Mouse (Mus musculus) layer of hippocampus, adult 11-12 months (tissue): Measurements from ENCODE around the gene Pygm.

Experiments
- DNase-seq: peaks from one replicate; pipeline ENCODE4 v3.0.0; 2022; ENCODE audit warnings: low spot score

The Pygm gene

DNA sequence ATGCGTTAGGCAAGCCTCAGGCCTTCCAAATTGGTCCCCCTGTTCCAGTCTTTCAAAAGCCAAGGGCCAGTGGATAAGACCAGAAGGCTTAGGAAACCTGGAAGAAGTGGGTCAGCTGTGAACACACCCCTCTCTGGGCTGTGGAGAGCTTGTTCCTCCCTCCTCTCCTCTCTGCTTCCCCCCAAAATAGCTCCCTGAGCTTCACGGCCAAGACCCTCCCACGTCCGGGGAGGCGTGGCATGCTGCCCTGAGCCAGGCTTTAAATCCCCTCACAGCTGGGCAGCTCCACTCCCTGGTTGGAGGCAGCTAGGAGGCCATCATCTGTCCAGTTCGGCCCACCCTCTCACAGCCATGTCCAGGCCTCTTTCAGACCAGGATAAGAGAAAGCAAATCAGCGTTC lies at the start of gene Pygm:
Gene Pygm (plus strand): TSS at position 272 of the 400 bp plus-strand sequence.
- DNase-seq, result peak; percentile 51

DNA sequence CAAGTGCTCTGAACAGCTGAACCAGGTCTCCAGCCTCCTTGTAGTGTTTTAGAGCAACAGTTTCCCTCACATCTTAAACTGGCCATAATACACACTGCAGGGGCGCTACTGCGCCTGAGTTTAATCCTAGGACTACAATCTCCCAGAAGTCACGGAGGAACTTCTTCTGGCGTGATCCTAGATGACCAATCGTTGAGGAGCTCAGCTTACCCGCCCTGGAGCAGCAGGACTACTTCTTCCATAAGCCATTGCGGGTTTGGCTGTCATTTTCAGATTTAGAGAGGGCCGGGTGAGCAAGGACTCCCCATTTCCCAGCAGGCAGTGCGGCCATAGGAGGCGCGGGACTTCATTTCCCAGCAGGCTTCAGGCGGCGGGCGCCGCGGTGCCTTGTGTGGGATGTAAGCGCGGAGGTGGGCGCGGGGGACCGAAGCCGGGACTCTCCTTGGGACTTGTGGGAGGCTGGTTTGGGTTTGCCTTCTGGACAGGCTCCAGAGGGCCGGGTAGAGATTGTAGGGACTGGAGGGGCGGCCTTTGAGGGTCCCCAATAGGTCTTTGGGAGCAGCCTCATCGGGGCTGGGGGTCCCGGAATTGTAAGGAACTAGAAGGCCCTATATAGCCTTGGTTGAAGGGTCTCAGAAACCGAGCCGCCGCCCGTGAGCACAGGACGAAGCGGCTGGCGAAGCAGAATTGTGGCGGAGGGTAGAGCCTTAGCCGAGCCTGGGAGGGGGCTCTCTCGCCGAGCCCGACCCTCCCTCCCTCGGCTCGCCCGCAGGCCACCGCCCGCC lies 49.3 kb upstream of the Pygm start, which contains the start of gene Men1:
Gene Men1 (plus strand): TSS at position 307 of the 785 bp plus-strand sequence.
- DNase-seq, result peak; percentile 96

GRCm38 (mm10) chr19:6335458-6335827 lies 48.8 kb upstream of the Pygm start:
- DNase-seq, result no peak

GRCm38 (mm10) chr19:6336920-6337319 lies 47.3 kb upstream of the Pygm start:
- DNase-seq, result no peak

DNA sequence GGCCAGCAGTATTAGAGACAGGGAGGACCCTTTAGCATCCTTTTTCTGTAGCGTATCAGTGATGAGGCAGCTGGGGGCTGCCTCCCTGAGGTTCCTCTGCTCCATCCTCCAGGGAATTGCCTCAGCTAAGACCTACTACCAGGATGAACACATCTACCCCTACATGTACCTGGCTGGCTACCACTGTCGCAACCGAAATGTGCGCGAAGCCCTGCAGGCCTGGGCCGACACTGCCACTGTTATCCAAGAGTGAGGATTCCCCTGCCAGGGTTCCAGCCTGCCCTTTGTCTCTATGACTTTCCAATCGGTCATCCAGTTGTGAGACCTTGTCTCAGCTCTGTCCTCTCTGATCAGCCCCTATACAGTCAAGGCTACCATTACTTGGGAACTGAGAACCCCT lies 46.0 kb upstream of the Pygm start:
- DNase-seq, result no peak

- no peak for DNase-seq
These were observed 45.5 kb upstream of the Pygm start for GRCm38 (mm10) chr19:6338716-6339115.

DNA sequence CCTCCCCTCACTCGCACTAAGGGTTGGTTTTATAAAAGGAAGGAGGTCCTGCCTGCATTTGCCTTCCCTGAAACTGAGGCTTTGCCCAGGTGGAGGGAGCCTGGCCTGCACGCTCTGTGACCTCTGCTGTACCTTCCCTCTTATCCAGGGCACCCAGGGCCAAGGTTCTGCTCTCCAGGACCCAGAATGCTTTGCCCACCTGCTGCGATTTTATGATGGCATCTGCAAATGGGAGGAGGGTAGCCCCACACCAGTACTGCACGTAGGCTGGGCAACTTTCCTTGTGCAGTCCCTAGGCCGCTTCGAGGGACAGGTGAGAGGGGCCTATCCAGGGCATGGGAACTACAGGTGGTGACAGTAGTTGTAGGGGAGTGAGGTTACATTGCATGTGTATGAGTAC lies 45.0 kb upstream of the Pygm start:
- no peak for DNase-seq

GRCm38 (mm10) chr19:6339890-6340504 lies 44.2 kb upstream of the Pygm start:
- no peak for DNase-seq

DNA sequence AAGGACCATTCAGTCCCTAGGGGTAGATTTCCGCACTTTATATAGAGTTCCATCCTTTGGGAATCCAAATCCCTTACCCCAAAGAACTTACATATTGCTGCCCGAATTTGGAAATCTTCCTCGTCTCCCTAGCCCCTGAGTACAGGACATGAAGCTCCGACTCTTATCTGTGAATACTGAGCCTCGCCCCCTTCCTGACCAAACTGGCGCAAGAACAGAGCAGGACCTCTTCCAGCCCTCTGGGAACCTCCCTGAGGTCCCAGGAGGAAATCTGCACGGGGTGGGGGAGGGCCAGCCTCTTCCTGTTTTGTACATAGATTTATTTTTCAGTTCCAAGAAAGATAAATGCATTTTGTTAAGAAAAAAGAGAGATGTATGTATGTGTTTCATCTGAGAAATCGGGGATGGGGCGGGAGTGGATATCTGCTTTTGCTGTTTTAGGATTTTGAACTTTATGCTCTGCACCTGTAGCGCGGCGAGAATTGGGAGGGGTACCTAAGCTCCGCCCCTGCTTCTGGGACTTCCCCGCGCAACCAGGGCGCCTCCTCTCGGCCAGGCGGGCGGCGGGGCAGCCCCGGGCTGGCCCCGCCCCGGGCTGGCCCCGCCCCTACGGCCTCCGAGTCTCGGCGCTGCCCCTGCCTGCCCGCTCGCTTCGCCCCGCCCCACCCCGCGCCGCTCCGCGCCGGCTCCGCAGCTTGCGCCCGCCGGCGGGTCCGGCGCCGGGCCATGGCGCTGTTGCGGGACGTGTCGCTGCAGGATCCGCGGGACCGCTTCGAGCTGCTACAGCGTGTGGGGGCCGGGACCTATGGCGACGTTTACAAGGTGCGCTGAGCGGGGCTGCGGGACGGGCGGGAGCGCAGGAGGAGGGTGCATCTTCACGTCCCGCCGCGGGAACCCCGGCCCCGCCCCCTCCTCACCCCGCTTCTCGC lies 43.4 kb upstream of the Pygm start, which contains the start of gene Map4k2:
Gene Map4k2 (plus strand): TSS at position 612 of the 929 bp plus-strand sequence.
- DNase-seq, result peak; percentile 71

- no peak for DNase-seq
These were observed 42.6 kb upstream of the Pygm start for GRCm38 (mm10) chr19:6341453-6342077.

- no peak for DNase-seq
These were observed 41.8 kb upstream of the Pygm start for GRCm38 (mm10) chr19:6342276-6342933.

DNA sequence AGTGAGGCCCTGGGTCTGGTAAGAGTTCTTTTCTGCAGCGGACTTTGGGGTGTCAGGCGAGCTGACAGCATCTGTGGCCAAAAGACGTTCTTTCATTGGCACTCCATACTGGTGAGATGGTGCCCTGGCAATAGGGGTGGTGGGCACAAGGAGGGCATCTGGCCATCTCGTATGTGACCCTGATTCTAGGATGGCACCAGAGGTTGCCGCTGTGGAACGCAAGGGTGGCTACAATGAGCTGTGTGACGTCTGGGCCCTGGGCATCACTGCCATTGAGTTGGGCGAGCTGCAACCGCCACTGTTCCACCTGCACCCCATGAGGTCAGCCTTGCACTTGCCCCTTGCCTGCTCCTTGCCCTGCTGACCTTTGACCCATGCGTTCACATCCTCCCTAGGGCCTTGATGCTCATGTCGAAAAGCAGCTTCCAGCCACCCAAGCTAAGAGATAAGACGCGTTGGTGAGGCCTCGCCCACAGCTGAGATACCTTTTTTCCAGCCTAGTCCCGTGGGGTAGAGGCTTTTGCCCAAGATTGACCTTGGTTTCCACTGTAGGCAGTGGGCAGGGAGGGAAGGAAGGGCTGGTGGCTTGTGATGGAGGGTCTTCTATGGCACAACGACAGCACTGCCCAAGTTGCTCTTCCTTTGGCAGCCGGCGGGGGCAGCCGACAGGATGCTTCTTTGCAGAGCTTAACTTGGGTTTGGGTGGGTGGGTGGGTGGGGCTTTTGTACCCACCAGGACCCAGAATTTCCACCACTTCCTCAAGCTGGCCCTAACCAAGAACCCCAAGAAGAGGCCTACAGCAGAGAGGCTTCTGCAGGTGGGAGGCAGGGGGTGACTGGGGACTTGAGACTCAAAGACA lies 40.9 kb upstream of the Pygm start:
- DNase-seq, result no peak

GRCm38 (mm10) chr19:6343996-6344395 lies 40.2 kb upstream of the Pygm start:
- no peak for DNase-seq

GRCm38 (mm10) chr19:6346023-6346422 lies 38.2 kb upstream of the Pygm start:
- no peak for DNase-seq

GRCm38 (mm10) chr19:6346661-6347060 lies 37.5 kb upstream of the Pygm start:
- DNase-seq, result no peak

DNA sequence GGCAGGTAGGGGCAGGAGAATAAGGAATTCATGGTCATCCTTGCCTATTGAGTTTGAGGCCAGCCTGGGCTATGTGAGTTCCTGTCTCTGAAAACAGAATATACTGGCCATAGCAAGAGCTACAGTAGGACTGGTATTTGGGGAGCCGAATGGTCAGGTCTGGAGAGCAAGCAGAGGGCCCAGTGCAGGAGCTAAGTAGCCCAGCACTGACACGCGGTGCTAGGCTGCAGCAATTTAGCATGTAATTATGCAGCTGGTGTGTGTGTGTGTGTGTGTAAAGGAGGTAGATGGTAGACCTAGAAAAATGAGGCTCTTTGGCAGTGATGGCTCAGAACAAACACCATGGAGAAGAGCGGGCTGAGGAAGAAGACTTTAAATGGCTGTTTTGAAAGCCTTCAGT lies 36.6 kb upstream of the Pygm start:
- DNase-seq, result no peak

GRCm38 (mm10) chr19:6348717-6349116 lies 35.5 kb upstream of the Pygm start:
- no peak for DNase-seq

- DNase-seq, result no peak
These were observed 34.8 kb upstream of the Pygm start for GRCm38 (mm10) chr19:6349215-6349983.

DNA sequence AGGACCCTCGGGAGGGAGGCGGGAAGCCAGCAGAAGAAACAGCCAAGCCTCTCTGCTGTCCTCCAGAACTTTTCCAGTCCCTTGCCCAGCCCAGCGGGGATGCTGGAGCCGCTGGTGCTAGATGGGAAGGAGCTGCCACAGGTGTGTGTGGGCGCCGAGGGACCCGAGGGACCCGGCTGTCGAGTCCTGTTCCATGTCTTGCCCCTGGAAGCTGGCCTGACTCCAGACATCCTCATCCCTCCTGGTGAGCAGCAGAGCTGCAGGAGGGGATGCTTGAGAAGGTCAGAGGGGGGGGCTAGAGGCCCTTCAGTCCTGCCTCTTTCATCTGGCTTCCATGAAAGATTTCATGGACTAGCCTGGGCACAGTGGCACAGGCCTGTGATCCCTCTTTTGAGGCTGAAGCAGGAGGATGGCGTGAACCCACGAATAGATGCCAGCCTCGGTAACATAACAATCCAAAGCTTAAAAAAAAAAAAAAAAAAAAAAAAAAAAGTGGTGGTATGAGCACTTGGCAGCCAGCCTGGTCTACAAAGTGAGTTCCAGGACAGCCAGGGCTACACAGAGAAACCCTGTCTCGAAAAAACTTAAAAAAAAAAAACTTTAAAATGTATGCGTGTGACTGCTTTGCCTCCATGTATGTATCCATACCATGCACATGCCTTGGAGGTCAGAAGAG lies 32.6 kb upstream of the Pygm start:
- DNase-seq, result no peak
